Mouse (Mus musculus): Measurements from ENCODE around the gene Ergic1. TPM values are rescaled to one million over a fixed set of nuclear protein-coding genes. Genes with fewer than 3 reads are reported as not detected.

Ergic1 gene
- polyA plus RNA-seq, 1 experiment from 2014 or later, result 121 TPM

GRCm38 (mm10) chr17:26635951-26636350 is 74.7 kb downstream of the Ergic1 start:
- WGBS, result 90% methylated on average over 7 of the region's 7 CpGs
- Histone ChIP-seq H3K27me3 (no peaks in the 10 kb centered on the region), H3K36me3 (peaks cover 90% of the 10 kb centered on the region), H3K27ac (no peak overlapping the region), H3K4me3 (no peak overlapping the region), H3K9me3 (no peaks in the 10 kb centered on the region), H3K4me2 (no peak overlapping the region), H3K4me1 (no peaks in the 10 kb centered on the region), H3K9ac (no peak overlapping the region)
- no peak for ATAC-seq (ENCODE audit: insufficient number of reproducible peaks, insufficient read depth, low FRiP score, low TSS enrichment, low read depth)

- ATAC-seq (ENCODE audit: insufficient number of reproducible peaks, insufficient read depth, low FRiP score, low TSS enrichment, low read depth), result no peak
- Histone ChIP-seq H3K27ac (no peak overlapping the region), H3K4me2 (no peak overlapping the region), H3K4me1 (no peaks in the 10 kb centered on the region), H3K9me3 (no peaks in the 10 kb centered on the region), H3K9ac (no peak overlapping the region), H3K27me3 (no peaks in the 10 kb centered on the region), H3K4me3 (no peak overlapping the region), H3K36me3 (peaks cover 90% of the 10 kb centered on the region)
- 74% methylated on average over 4 of the region's 4 CpGs for WGBS
These were observed 76.6 kb downstream of the Ergic1 start for GRCm38 (mm10) chr17:26637851-26638250.

- H3K9ac ChIP-seq, result no peak overlapping the region
- no peak overlapping the region for H3K4me2 ChIP-seq
- no peaks in the 10 kb centered on the region for H3K9me3 ChIP-seq
- no peaks in the 10 kb centered on the region for H3K4me1 ChIP-seq
- WGBS, result 28% methylated on average over 7 of the region's 7 CpGs
- no peak overlapping the region for H3K27ac ChIP-seq
- peaks cover 90% of the 10 kb centered on the region for H3K36me3 ChIP-seq
- no peaks in the 10 kb centered on the region for H3K27me3 ChIP-seq
- no peak for ATAC-seq (ENCODE audit: insufficient number of reproducible peaks, insufficient read depth, low FRiP score, low TSS enrichment, low read depth)
- H3K4me3 ChIP-seq, result no peak overlapping the region
These were observed 77.4 kb downstream of the Ergic1 start for GRCm38 (mm10) chr17:26638655-26639054.

GRCm38 (mm10) chr17:26639791-26640190 is 78.5 kb downstream of the Ergic1 start:
- no peak overlapping the region for H3K27ac ChIP-seq
- WGBS, result 91% methylated on average over 2 of the region's 2 CpGs
- H3K4me2 ChIP-seq, result no peak overlapping the region
- H3K4me1 ChIP-seq, result no peaks in the 10 kb centered on the region
- peaks cover 90% of the 10 kb centered on the region for H3K36me3 ChIP-seq
- no peak overlapping the region for H3K9ac ChIP-seq
- no peak overlapping the region for H3K4me3 ChIP-seq
- no peaks in the 10 kb centered on the region for H3K9me3 ChIP-seq
- ATAC-seq (ENCODE audit: insufficient number of reproducible peaks, insufficient read depth, low FRiP score, low TSS enrichment, low read depth), result no peak
- H3K27me3 ChIP-seq, result no peaks in the 10 kb centered on the region

GRCm38 (mm10) chr17:26640286-26640740 is 79.0 kb downstream of the Ergic1 start:
- Histone ChIP-seq H3K4me1 (no peaks in the 10 kb centered on the region), H3K4me3 (no peak overlapping the region), H3K36me3 (peaks cover 90% of the 10 kb centered on the region), H3K27me3 (no peaks in the 10 kb centered on the region), H3K27ac (no peak overlapping the region), H3K9ac (no peak overlapping the region), H3K9me3 (no peaks in the 10 kb centered on the region), H3K4me2 (no peak overlapping the region)
- WGBS, result 90% methylated on average over 3 of the region's 3 CpGs
- no peak for ATAC-seq (ENCODE audit: insufficient number of reproducible peaks, insufficient read depth, low FRiP score, low TSS enrichment, low read depth)

- 93% methylated on average over 8 of the region's 8 CpGs for WGBS
- H3K9ac ChIP-seq, result no peak overlapping the region
These were observed 82.2 kb downstream of the Ergic1 start for GRCm38 (mm10) chr17:26643456-26643855.

GRCm38 (mm10) chr17:26643993-26644392 is 82.7 kb downstream of the Ergic1 start:
- peaks cover 11% of the 10 kb centered on the region for H3K4me1 ChIP-seq
- peaks cover 93% of the 10 kb centered on the region for H3K36me3 ChIP-seq
- ATAC-seq (ENCODE audit: insufficient number of reproducible peaks, insufficient read depth, low FRiP score, low TSS enrichment, low read depth), result no peak
- no peaks in the 10 kb centered on the region for H3K9me3 ChIP-seq
- no peak overlapping the region for H3K4me3 ChIP-seq
- no peak overlapping the region for H3K4me2 ChIP-seq
- H3K27ac ChIP-seq, result no peak overlapping the region
- no peaks in the 10 kb centered on the region for H3K27me3 ChIP-seq
- WGBS, result 92% methylated on average over 2 of the region's 2 CpGs
- H3K9ac ChIP-seq, result no peak overlapping the region

More at GRCm38 (mm10) chr17:26643456-26643855, 82.2 kb downstream of the Ergic1 start:
- H3K4me1 ChIP-seq, result peaks cover 11% of the 10 kb centered on the region
- no peak overlapping the region for H3K4me2 ChIP-seq
- peaks cover 95% of the 10 kb centered on the region for H3K36me3 ChIP-seq
- no peak overlapping the region for H3K4me3 ChIP-seq
- H3K27me3 ChIP-seq, result no peaks in the 10 kb centered on the region
- H3K9me3 ChIP-seq, result no peaks in the 10 kb centered on the region
- ATAC-seq (ENCODE audit: insufficient number of reproducible peaks, insufficient read depth, low FRiP score, low TSS enrichment, low read depth), result no peak
- no peak overlapping the region for H3K27ac ChIP-seq

GRCm38 (mm10) chr17:26644509-26645410 is 83.5 kb downstream of the Ergic1 start:
- H3K27me3 ChIP-seq, result no peaks in the 10 kb centered on the region

GRCm38 (mm10) chr17:26645411-26645854 is 84.1 kb downstream of the Ergic1 start:
- no peak overlapping the region for H3K9ac ChIP-seq
- H3K4me2 ChIP-seq, result no peak overlapping the region
- no peak for ATAC-seq (ENCODE audit: insufficient number of reproducible peaks, insufficient read depth, low FRiP score, low TSS enrichment, low read depth)
- WGBS, result 88% methylated on average over 8 of the region's 8 CpGs
- no peak overlapping the region for H3K4me3 ChIP-seq
- peaks cover 11% of the 10 kb centered on the region for H3K4me1 ChIP-seq
- peaks cover 86% of the 10 kb centered on the region for H3K36me3 ChIP-seq
- no peaks in the 10 kb centered on the region for H3K27me3 ChIP-seq
- no peak overlapping the region for H3K27ac ChIP-seq
- H3K9me3 ChIP-seq, result no peaks in the 10 kb centered on the region

More at GRCm38 (mm10) chr17:26644509-26645410, 83.5 kb downstream of the Ergic1 start:
- WGBS, result 83% methylated on average over 9 of the region's 9 CpGs
- H3K9me3 ChIP-seq, result no peaks in the 10 kb centered on the region
- no peak overlapping the region for H3K27ac ChIP-seq
- no peak overlapping the region for H3K9ac ChIP-seq
- no peak overlapping the region for H3K4me3 ChIP-seq
- H3K4me2 ChIP-seq, result no peak overlapping the region
- peaks cover 11% of the 10 kb centered on the region for H3K4me1 ChIP-seq
- H3K36me3 ChIP-seq, result peaks cover 93% of the 10 kb centered on the region
- no peak for ATAC-seq (ENCODE audit: insufficient number of reproducible peaks, insufficient read depth, low FRiP score, low TSS enrichment, low read depth)

GRCm38 (mm10) chr17:26647283-26647682 is 86.0 kb downstream of the Ergic1 start:
- Histone ChIP-seq H3K27me3 (no peaks in the 10 kb centered on the region), H3K4me3 (no peak overlapping the region), H3K9ac (0 out of 2 replicates have a peak overlapping the region, but pooled peaks have one; percentile 40), H3K4me1 (peaks cover 11% of the 10 kb centered on the region), H3K9me3 (no peaks in the 10 kb centered on the region), H3K36me3 (peaks cover 73% of the 10 kb centered on the region), H3K4me2 (no peak overlapping the region), H3K27ac (0 out of 2 replicates have a peak overlapping the region, but pooled peaks have one; percentile 22)
- no peak for ATAC-seq (ENCODE audit: insufficient number of reproducible peaks, insufficient read depth, low FRiP score, low TSS enrichment, low read depth)
- 50% methylated on average over 13 of the region's 13 CpGs for WGBS

- Histone ChIP-seq H3K27me3 (no peaks in the 10 kb centered on the region), H3K4me2 (no peak overlapping the region), H3K27ac (no peak overlapping the region), H3K4me3 (no peak overlapping the region), H3K9ac (no peak overlapping the region), H3K9me3 (no peaks in the 10 kb centered on the region), H3K4me1 (peaks cover 11% of the 10 kb centered on the region), H3K36me3 (peaks cover 73% of the 10 kb centered on the region)
- ATAC-seq (ENCODE audit: insufficient number of reproducible peaks, insufficient read depth, low FRiP score, low TSS enrichment, low read depth), result no peak
- WGBS, result 85% methylated on average over 4 of the region's 4 CpGs
These were observed 88.3 kb downstream of the Ergic1 start for GRCm38 (mm10) chr17:26649565-26649964.
